Mouse (Mus musculus) heart, embryonic 14.5 days (tissue): Measurements from ENCODE around the gene Bfsp2. TPM values are rescaled to one million over a fixed set of nuclear protein-coding genes. Genes with fewer than 3 reads are reported as not detected.

ENCODE experiments used
- ATAC-seq: fragments of 200-750 bp; cut with Nextera tagmentation; 2 replicates; pipeline ENCODE4 v1.8.0; 2017; ENCODE audit warnings: low read depth, moderate TSS enrichment; ENCODE audit not compliant: insufficient number of reproducible peaks, insufficient read depth, low FRiP score
- H3K27ac ChIP-seq, 2 experiments: fragments of 200-500 bp in 1 of 2; fragments of 300-500 bp in 1 of 2; sonication (generic) in 1 of 2; replicated peaks in 1 of 2; 2 replicates each; pipeline ENCODE4 v1.5.1; 2012 to 2014; ENCODE audit warnings: low read depth in 2 of 2, low read length in 2 of 2, control low read depth in 1 of 2, mild to moderate bottlenecking in 1 of 2, mixed read lengths in 1 of 2; ENCODE audit not compliant: control insufficient read depth in 1 of 2, insufficient read depth in 1 of 2
- H3K27me3 ChIP-seq: fragments of 300-500 bp; sonication (generic); 2 replicates; pipeline ENCODE4 v1.6.1; 2014; ENCODE audit warnings: mild to moderate bottlenecking, low read length, control low read depth; ENCODE audit not compliant: control insufficient read depth, insufficient read depth
- H3K36me3 ChIP-seq: fragments of 300-500 bp; sonication (generic); 2 replicates; pipeline ENCODE4 v1.6.1; 2014; ENCODE audit warnings: mild to moderate bottlenecking, control low read depth, low read length, mixed read lengths; ENCODE audit not compliant: control insufficient read depth, insufficient read depth
- H3K4me1 ChIP-seq, 2 experiments: fragments of 200-500 bp in 1 of 2; fragments of 300-500 bp in 1 of 2; sonication (generic) in 1 of 2; 2 replicates each; pipeline ENCODE4 v1.6.1; 2012 to 2014; ENCODE audit warnings: low read length in 2 of 2, control low read depth in 1 of 2, mixed read lengths in 1 of 2; ENCODE audit not compliant: control insufficient read depth in 2 of 2, insufficient read depth in 2 of 2
- H3K4me2 ChIP-seq: fragments of 300-500 bp; sonication (generic); 2 replicates; pipeline ENCODE4 v1.6.1; 2014; ENCODE audit warnings: mild to moderate bottlenecking, low read length
- H3K4me3 ChIP-seq, 2 experiments: fragments of 200-500 bp in 1 of 2; fragments of 300-500 bp in 1 of 2; sonication (generic) in 1 of 2; 2 replicates each; pipeline ENCODE4 v1.5.1; 2012 to 2014; ENCODE audit warnings: low read length in 2 of 2, mild to moderate bottlenecking in 2 of 2, control low read depth in 1 of 2, low read depth in 1 of 2, moderate library complexity in 1 of 2; ENCODE audit not compliant: control insufficient read depth in 1 of 2, insufficient read depth in 1 of 2
- H3K9ac ChIP-seq: fragments of 300-500 bp; sonication (generic); 2 replicates; pipeline ENCODE4 v1.6.1; 2014; ENCODE audit warnings: mild to moderate bottlenecking, low read length
- H3K9me3 ChIP-seq: fragments of 300-500 bp; sonication (generic); 2 replicates; pipeline ENCODE4 v1.6.1; 2016; ENCODE audit warnings: low read length, control low read depth; ENCODE audit not compliant: control insufficient read depth
- WGBS: fragments of 180-500 bp; shearing (Covaris S2); extraction: QIAGEN DNeasy Blood & Tissue Kit; methylation state at CpG from one replicate; pipeline ENCODE4 v1.1.7; 2014; 5-methylcytosine and 5-hydroxymethylcytosine counted together
- polyA plus RNA-seq: library from polyadenylated mRNA; unstranded; fragments of >200 nt; fragmentation: Nextera tagmentation; extraction: Ambion mirVana; gene quantifications from 2 replicates; pipeline ENCODE4 v1.2.1, GENCODE M21; 2014

Gene Bfsp2
- polyA plus RNA-seq, 1 experiment from 2014 or later: 0.70 TPM

- Histone ChIP-seq H3K27me3 (no peaks in the 10 kb centered on the region), H3K4me3 (no peak overlapping the region), H3K36me3 (peaks cover 31% of the 10 kb centered on the region), H3K9ac (no peak overlapping the region), H3K27ac (no peak overlapping the region), H3K4me2 (no peak overlapping the region), H3K9me3 (no peaks in the 10 kb centered on the region), H3K4me1 (peaks cover 20 to 29% of the 10 kb centered on the region in 2 experiments)
- no peak for ATAC-seq
- WGBS: 69% methylated on average over 8 of the region's 8 CpGs
Measured at GRCm38 (mm10) chr9:103498699-103499098, 18.5 kb upstream of the Bfsp2 start.

GRCm38 (mm10) chr9:103495391-103495790 lies 15.2 kb upstream of the Bfsp2 start:
- Histone ChIP-seq H3K36me3 (peaks cover 31% of the 10 kb centered on the region), H3K4me2 (no peak overlapping the region), H3K27me3 (no peaks in the 10 kb centered on the region), H3K4me1 (peaks cover 21 to 36% of the 10 kb centered on the region in 2 experiments), H3K9me3 (no peaks in the 10 kb centered on the region), H3K27ac (no peak overlapping the region; a peak in 1 of 4 replicates), H3K9ac (no peak overlapping the region), H3K4me3 (no peak overlapping the region)
- no peak for ATAC-seq
- WGBS: 68% methylated on average over 11 of the region's 11 CpGs

- no peaks in the 10 kb centered on the region for H3K9me3 ChIP-seq
- H3K27me3 ChIP-seq: no peaks in the 10 kb centered on the region
- H3K4me1 ChIP-seq: peaks cover 22 to 44% of the 10 kb centered on the region in 2 experiments
- peaks cover 24% of the 10 kb centered on the region for H3K36me3 ChIP-seq
- H3K4me2 ChIP-seq: peak overlapping the region; percentile 27
- H3K27ac ChIP-seq: peak overlapping the region; percentile 6 to 53; a peak in 3 of 4 replicates
- no peak overlapping the region for H3K9ac ChIP-seq
- H3K4me3 ChIP-seq: no peak overlapping the region
- 25% methylated on average over 7 of the region's 7 CpGs for WGBS
- ATAC-seq: peak; percentile 55
Measured at GRCm38 (mm10) chr9:103494346-103495020, 14.3 kb upstream of the Bfsp2 start.

GRCm38 (mm10) chr9:103491985-103492384 lies 11.8 kb upstream of the Bfsp2 start:
- peaks cover 38 to 60% of the 10 kb centered on the region in 2 experiments for H3K4me1 ChIP-seq
- H3K9ac ChIP-seq: no peak overlapping the region
- no peak overlapping the region for H3K4me2 ChIP-seq
- H3K36me3 ChIP-seq: peaks cover 13% of the 10 kb centered on the region; the same call in 1 of the 2 replicates
- peak overlapping the region; percentile 27 to 53; a peak in 2 of 4 replicates for H3K27ac ChIP-seq
- no peaks in the 10 kb centered on the region for H3K9me3 ChIP-seq
- no peak overlapping the region for H3K4me3 ChIP-seq
- no peaks in the 10 kb centered on the region for H3K27me3 ChIP-seq
- ATAC-seq: no peak
- WGBS: 33% methylated on average over 8 of the region's 8 CpGs

GRCm38 (mm10) chr9:103490439-103490838 lies 10.2 kb upstream of the Bfsp2 start:
- H3K27me3 ChIP-seq: no peaks in the 10 kb centered on the region
- 0 out of 2 replicates have a peak, but pooled peaks cover 11% of the 10 kb centered on the region for H3K36me3 ChIP-seq
- no peak overlapping the region for H3K27ac ChIP-seq
- H3K9ac ChIP-seq: no peak overlapping the region
- H3K4me3 ChIP-seq: no peak overlapping the region
- no peak for ATAC-seq
- no peak overlapping the region for H3K4me2 ChIP-seq
- peaks cover 49 to 73% of the 10 kb centered on the region in 2 experiments for H3K4me1 ChIP-seq
- WGBS: 7% methylated on average over 2 of the region's 2 CpGs
- H3K9me3 ChIP-seq: no peaks in the 10 kb centered on the region

GRCm38 (mm10) chr9:103489883-103490282 lies 9.7 kb upstream of the Bfsp2 start:
- no peaks in the 10 kb centered on the region for H3K9me3 ChIP-seq
- no peak overlapping the region for H3K4me3 ChIP-seq
- no peak for ATAC-seq
- 0 out of 2 replicates have a peak, but pooled peaks cover 11% of the 10 kb centered on the region for H3K36me3 ChIP-seq
- H3K4me2 ChIP-seq: no peak overlapping the region
- H3K4me1 ChIP-seq: peaks cover 52 to 73% of the 10 kb centered on the region in 2 experiments
- H3K27me3 ChIP-seq: no peaks in the 10 kb centered on the region
- no peak overlapping the region for H3K27ac ChIP-seq
- 63% methylated on average over 4 of the region's 4 CpGs for WGBS
- no peak overlapping the region for H3K9ac ChIP-seq

GRCm38 (mm10) chr9:103489096-103489495 lies 8.9 kb upstream of the Bfsp2 start:
- WGBS: 40% methylated on average over 7 of the region's 7 CpGs
- ATAC-seq: no peak

More at GRCm38 (mm10) chr9:103489096-103489495, 8.9 kb upstream of the Bfsp2 start:
- no peak overlapping the region for H3K27ac ChIP-seq
- H3K36me3 ChIP-seq: 0 out of 2 replicates have a peak, but pooled peaks cover 11% of the 10 kb centered on the region
- no peak overlapping the region for H3K4me2 ChIP-seq
- H3K4me3 ChIP-seq: no peak overlapping the region
- H3K9ac ChIP-seq: peak overlapping the region; percentile 31; the same call in 1 of the 2 replicates
- H3K9me3 ChIP-seq: no peaks in the 10 kb centered on the region
- H3K27me3 ChIP-seq: no peaks in the 10 kb centered on the region
- H3K4me1 ChIP-seq: peaks cover 47 to 65% of the 10 kb centered on the region in 2 experiments
